Mouse (Mus musculus) heart, adult 9 months (tissue): ENCODE measurements around the gene Tspan18.

Source experiments
- DNase-seq, 2 experiments: peaks; one replicate each; pipeline ENCODE4 v3.0.0; 2022; ENCODE audit warnings: low spot score in 2 of 2

The Tspan18 gene

GRCm38 (mm10) chr2:93218353-93218990 lies 115.8 kb downstream of the Tspan18 start:
- no peak for DNase-seq

GRCm38 (mm10) chr2:93217015-93217414 lies 117.3 kb downstream of the Tspan18 start:
- peak; percentile 50 to 78 for DNase-seq

- DNase-seq = no peak
Observed at GRCm38 (mm10) chr2:93215790-93216189, 118.5 kb downstream of the Tspan18 start.

- DNase-seq = peak in 1 of 2 experiments; percentile 60
Observed at GRCm38 (mm10) chr2:93214192-93214591, 120.1 kb downstream of the Tspan18 start.

GRCm38 (mm10) chr2:93212865-93213264 lies 121.4 kb downstream of the Tspan18 start:
- no peak for DNase-seq

- DNase-seq = no peak
Observed at GRCm38 (mm10) chr2:93212386-93212785, 121.9 kb downstream of the Tspan18 start.

- no peak for DNase-seq
Observed at GRCm38 (mm10) chr2:93206126-93206525, 128.2 kb downstream of the Tspan18 start.

GRCm38 (mm10) chr2:93204571-93204970 lies 129.7 kb downstream of the Tspan18 start:
- DNase-seq = no peak

GRCm38 (mm10) chr2:93203682-93204081 lies 130.6 kb downstream of the Tspan18 start:
- DNase-seq = peak; percentile 50 to 60

- no peak for DNase-seq
Observed at GRCm38 (mm10) chr2:93202782-93203181, 131.5 kb downstream of the Tspan18 start.

GRCm38 (mm10) chr2:93201997-93202396 lies 132.3 kb downstream of the Tspan18 start:
- no peak for DNase-seq

- DNase-seq = no peak
Observed at GRCm38 (mm10) chr2:93200681-93201340, 133.5 kb downstream of the Tspan18 start.

- peak; percentile 87 to 92 for DNase-seq
Observed at GRCm38 (mm10) chr2:93199531-93199974, 134.8 kb downstream of the Tspan18 start.

- peak; percentile 80 to 91 for DNase-seq
Observed at GRCm38 (mm10) chr2:93198846-93199245, 135.5 kb downstream of the Tspan18 start.

GRCm38 (mm10) chr2:93193806-93194205 lies 140.5 kb downstream of the Tspan18 start:
- DNase-seq = no peak

- DNase-seq = no peak
Observed at GRCm38 (mm10) chr2:93192671-93193080, 141.6 kb downstream of the Tspan18 start.

GRCm38 (mm10) chr2:93192182-93192560 lies 142.1 kb downstream of the Tspan18 start:
- no peak for DNase-seq

- DNase-seq = no peak
Observed at GRCm38 (mm10) chr2:93191488-93192181, 142.7 kb downstream of the Tspan18 start.

- no peak for DNase-seq
Observed at GRCm38 (mm10) chr2:93190771-93191487, 143.4 kb downstream of the Tspan18 start.

GRCm38 (mm10) chr2:93188761-93189458 lies 145.4 kb downstream of the Tspan18 start:
- peak; percentile 37 to 48 for DNase-seq

GRCm38 (mm10) chr2:93188020-93188760 lies 146.1 kb downstream of the Tspan18 start:
- DNase-seq = no peak
